Mouse (Mus musculus): ENCODE results near the gene Cdc45. TPM values are rescaled to one million over a fixed set of nuclear protein-coding genes. Genes with fewer than 3 reads are reported as not detected.
"Not testable (repeated sequence)": the region's sequence is repeated elsewhere in the genome, so short reads cannot be mapped to it uniquely, and the experiment has no call there.

Gene Cdc45
- 17.7 and 34.0 TPM in 2 replicates for polyA plus RNA-seq (2012; rRNA removed)

GRCm38 (mm10) chr16:18811468-18812384, at the start of gene Cdc45, which contains the start of gene Ufd1:
TSS of gene Cdc45 (minus strand) at chr16:18811987.
TSS of gene Ufd1 (plus strand) at chr16:18811779.
- no peak for TF ChIP-seq CTCF (IDR thresholded peaks at IDR 0.05; ENCODE audit: borderline replicate concordance, extremely low read depth, insufficient read depth, insufficient read length)
- 0 out of 2 replicates have a peak, but pooled peaks have one; percentile 9 for TF ChIP-seq POLR2A (IDR thresholded peaks at IDR 0.05; ENCODE audit: borderline replicate concordance, extremely low read depth, insufficient read depth, insufficient read length, poor library complexity, severe bottlenecking)
- peak; percentile 99 for DNase-seq (ENCODE audit: low read depth)

GRCm38 (mm10) chr16:18860186-18860585, 48.4 kb upstream of the Cdc45 start:
- TF ChIP-seq CTCF (IDR thresholded peaks at IDR 0.05; ENCODE audit: borderline replicate concordance, extremely low read depth, insufficient read depth, insufficient read length) (no peak), POLR2A (IDR thresholded peaks at IDR 0.05; ENCODE audit: borderline replicate concordance, extremely low read depth, insufficient read depth, insufficient read length, poor library complexity, severe bottlenecking) (no peak)
- DNase-seq (ENCODE audit: low read depth): no peak

GRCm38 (mm10) chr16:18858551-18858950, 46.8 kb upstream of the Cdc45 start:
- TF ChIP-seq CTCF (IDR thresholded peaks at IDR 0.05; ENCODE audit: borderline replicate concordance, extremely low read depth, insufficient read depth, insufficient read length) (peak; percentile 37; the same call in 1 of the 2 replicates), POLR2A (IDR thresholded peaks at IDR 0.05; ENCODE audit: borderline replicate concordance, extremely low read depth, insufficient read depth, insufficient read length, poor library complexity, severe bottlenecking) (no peak)
- DNase-seq (ENCODE audit: low read depth): peak; percentile 72

GRCm38 (mm10) chr16:18849521-18850190, 37.9 kb upstream of the Cdc45 start:
- not testable (repeated sequence) for DNase-seq (ENCODE audit: low read depth)

- no peak for DNase-seq (ENCODE audit: low read depth)
- TF ChIP-seq CTCF (IDR thresholded peaks at IDR 0.05; ENCODE audit: borderline replicate concordance, extremely low read depth, insufficient read depth, insufficient read length): no peak
- no peak for TF ChIP-seq POLR2A (IDR thresholded peaks at IDR 0.05; ENCODE audit: borderline replicate concordance, extremely low read depth, insufficient read depth, insufficient read length, poor library complexity, severe bottlenecking)
Measured at GRCm38 (mm10) chr16:18846301-18846820, 34.6 kb upstream of the Cdc45 start.

- DNase-seq (ENCODE audit: low read depth): peak; percentile 9
- TF ChIP-seq POLR2A (IDR thresholded peaks at IDR 0.05; ENCODE audit: borderline replicate concordance, extremely low read depth, insufficient read depth, insufficient read length, poor library complexity, severe bottlenecking) (no peak), CTCF (IDR thresholded peaks at IDR 0.05; ENCODE audit: borderline replicate concordance, extremely low read depth, insufficient read depth, insufficient read length) (no peak)
Measured at GRCm38 (mm10) chr16:18838346-18838745, 26.6 kb upstream of the Cdc45 start.

- peak; percentile 97 for DNase-seq (ENCODE audit: low read depth)
- peak; percentile 59; the same call in 1 of the 2 replicates for TF ChIP-seq POLR2A (IDR thresholded peaks at IDR 0.05; ENCODE audit: borderline replicate concordance, extremely low read depth, insufficient read depth, insufficient read length, poor library complexity, severe bottlenecking)
- no peak for TF ChIP-seq CTCF (IDR thresholded peaks at IDR 0.05; ENCODE audit: borderline replicate concordance, extremely low read depth, insufficient read depth, insufficient read length)
Measured at GRCm38 (mm10) chr16:18836468-18837208, 24.9 kb upstream of the Cdc45 start, which contains the start of the genes 2510002D24Rik and Gm28539. TSS of gene 2510002D24Rik (plus strand) at chr16:18836578. TSS of gene Gm28539 (plus strand) at chr16:18836584.

GRCm38 (mm10) chr16:18836073-18836467, 24.3 kb upstream of the Cdc45 start:
- DNase-seq (ENCODE audit: low read depth): no peak
- TF ChIP-seq CTCF (IDR thresholded peaks at IDR 0.05; ENCODE audit: borderline replicate concordance, extremely low read depth, insufficient read depth, insufficient read length) (no peak), POLR2A (IDR thresholded peaks at IDR 0.05; ENCODE audit: borderline replicate concordance, extremely low read depth, insufficient read depth, insufficient read length, poor library complexity, severe bottlenecking) (no peak)

- no peak for DNase-seq (ENCODE audit: low read depth)
- TF ChIP-seq CTCF (IDR thresholded peaks at IDR 0.05; ENCODE audit: borderline replicate concordance, extremely low read depth, insufficient read depth, insufficient read length) (peak; percentile 16; the same call in 1 of the 2 replicates), POLR2A (IDR thresholded peaks at IDR 0.05; ENCODE audit: borderline replicate concordance, extremely low read depth, insufficient read depth, insufficient read length, poor library complexity, severe bottlenecking) (no peak)
Measured at GRCm38 (mm10) chr16:18833486-18833885, 21.7 kb upstream of the Cdc45 start.

- DNase-seq (ENCODE audit: low read depth): no peak
- TF ChIP-seq POLR2A (IDR thresholded peaks at IDR 0.05; ENCODE audit: borderline replicate concordance, extremely low read depth, insufficient read depth, insufficient read length, poor library complexity, severe bottlenecking): no peak
- TF ChIP-seq CTCF (IDR thresholded peaks at IDR 0.05; ENCODE audit: borderline replicate concordance, extremely low read depth, insufficient read depth, insufficient read length): no peak
Measured at GRCm38 (mm10) chr16:18829102-18829501, 17.3 kb upstream of the Cdc45 start.
